Mouse (Mus musculus) heart, embryonic 14.5 days (tissue): Measurements from ENCODE around the gene Mpl. TPM values are rescaled to one million over a fixed set of nuclear protein-coding genes. Genes with fewer than 3 reads are reported as not detected.

Experiments used
- ATAC-seq: fragments of 200-750 bp; cut with Nextera tagmentation; 2 replicates; pipeline ENCODE4 v1.8.0; 2017; ENCODE audit warnings: low read depth, moderate TSS enrichment; ENCODE audit not compliant: insufficient number of reproducible peaks, insufficient read depth, low FRiP score
- H3K27ac ChIP-seq, 2 experiments: fragments of 200-500 bp in 1 of 2; fragments of 300-500 bp in 1 of 2; sonication (generic) in 1 of 2; replicated peaks in 1 of 2; 2 replicates each; pipeline ENCODE4 v1.5.1; 2012 to 2014; ENCODE audit warnings: low read depth in 2 of 2, low read length in 2 of 2, control low read depth in 1 of 2, mild to moderate bottlenecking in 1 of 2, mixed read lengths in 1 of 2; ENCODE audit not compliant: control insufficient read depth in 1 of 2, insufficient read depth in 1 of 2
- H3K27me3 ChIP-seq: fragments of 300-500 bp; sonication (generic); 2 replicates; pipeline ENCODE4 v1.6.1; 2014; ENCODE audit warnings: mild to moderate bottlenecking, low read length, control low read depth; ENCODE audit not compliant: control insufficient read depth, insufficient read depth
- H3K36me3 ChIP-seq: fragments of 300-500 bp; sonication (generic); 2 replicates; pipeline ENCODE4 v1.6.1; 2014; ENCODE audit warnings: mild to moderate bottlenecking, control low read depth, low read length, mixed read lengths; ENCODE audit not compliant: control insufficient read depth, insufficient read depth
- H3K4me1 ChIP-seq, 2 experiments: fragments of 200-500 bp in 1 of 2; fragments of 300-500 bp in 1 of 2; sonication (generic) in 1 of 2; 2 replicates each; pipeline ENCODE4 v1.6.1; 2012 to 2014; ENCODE audit warnings: low read length in 2 of 2, control low read depth in 1 of 2, mixed read lengths in 1 of 2; ENCODE audit not compliant: control insufficient read depth in 2 of 2, insufficient read depth in 2 of 2
- H3K4me2 ChIP-seq: fragments of 300-500 bp; sonication (generic); 2 replicates; pipeline ENCODE4 v1.6.1; 2014; ENCODE audit warnings: mild to moderate bottlenecking, low read length
- H3K4me3 ChIP-seq, 2 experiments: fragments of 200-500 bp in 1 of 2; fragments of 300-500 bp in 1 of 2; sonication (generic) in 1 of 2; 2 replicates each; pipeline ENCODE4 v1.5.1; 2012 to 2014; ENCODE audit warnings: low read length in 2 of 2, mild to moderate bottlenecking in 2 of 2, control low read depth in 1 of 2, low read depth in 1 of 2, moderate library complexity in 1 of 2; ENCODE audit not compliant: control insufficient read depth in 1 of 2, insufficient read depth in 1 of 2
- H3K9ac ChIP-seq: fragments of 300-500 bp; sonication (generic); 2 replicates; pipeline ENCODE4 v1.6.1; 2014; ENCODE audit warnings: mild to moderate bottlenecking, low read length
- H3K9me3 ChIP-seq: fragments of 300-500 bp; sonication (generic); 2 replicates; pipeline ENCODE4 v1.6.1; 2016; ENCODE audit warnings: low read length, control low read depth; ENCODE audit not compliant: control insufficient read depth
- WGBS: fragments of 180-500 bp; shearing (Covaris S2); extraction: QIAGEN DNeasy Blood & Tissue Kit; methylation state at CpG from one replicate; pipeline ENCODE4 v1.1.7; 2014; 5-methylcytosine and 5-hydroxymethylcytosine counted together
- polyA plus RNA-seq: library from polyadenylated mRNA; unstranded; fragments of >200 nt; fragmentation: Nextera tagmentation; extraction: Ambion mirVana; gene quantifications from 2 replicates; pipeline ENCODE4 v1.2.1, GENCODE M21; 2014

Gene Mpl
- polyA plus RNA-seq, 1 experiment from 2014 or later: 1.0 TPM

DNA sequence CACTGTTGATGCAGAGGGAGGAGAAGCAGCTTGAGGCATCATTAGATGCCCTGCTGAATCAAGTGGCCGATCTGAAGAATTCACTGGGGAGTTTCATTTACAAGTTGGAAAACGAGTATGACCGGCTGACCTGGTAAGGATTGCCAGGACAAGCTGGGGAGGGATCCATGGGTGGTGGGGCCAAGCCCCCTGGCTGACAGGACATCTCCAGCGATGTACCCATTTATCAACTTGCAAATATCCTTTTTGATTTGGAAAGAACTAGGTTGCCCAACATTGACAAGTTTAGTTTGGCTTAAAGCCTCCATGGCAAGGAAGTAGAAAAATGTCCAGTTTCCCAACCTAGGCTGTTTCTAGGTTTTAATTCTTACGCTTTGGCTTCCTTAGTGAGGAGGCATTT lies 46.4 kb downstream of the Mpl start:
- Histone ChIP-seq H3K27me3 (no peaks in the 10 kb centered on the region), H3K9ac (no peak overlapping the region), H3K4me1 (peaks cover 2 to 15% of the 10 kb centered on the region in 2 experiments), H3K27ac (no peak overlapping the region), H3K36me3 (peaks cover 48% of the 10 kb centered on the region), H3K4me2 (no peak overlapping the region), H3K9me3 (no peaks in the 10 kb centered on the region), H3K4me3 (no peak overlapping the region)
- ATAC-seq: no peak
- WGBS: 91% methylated on average over 5 of the region's 5 CpGs

DNA sequence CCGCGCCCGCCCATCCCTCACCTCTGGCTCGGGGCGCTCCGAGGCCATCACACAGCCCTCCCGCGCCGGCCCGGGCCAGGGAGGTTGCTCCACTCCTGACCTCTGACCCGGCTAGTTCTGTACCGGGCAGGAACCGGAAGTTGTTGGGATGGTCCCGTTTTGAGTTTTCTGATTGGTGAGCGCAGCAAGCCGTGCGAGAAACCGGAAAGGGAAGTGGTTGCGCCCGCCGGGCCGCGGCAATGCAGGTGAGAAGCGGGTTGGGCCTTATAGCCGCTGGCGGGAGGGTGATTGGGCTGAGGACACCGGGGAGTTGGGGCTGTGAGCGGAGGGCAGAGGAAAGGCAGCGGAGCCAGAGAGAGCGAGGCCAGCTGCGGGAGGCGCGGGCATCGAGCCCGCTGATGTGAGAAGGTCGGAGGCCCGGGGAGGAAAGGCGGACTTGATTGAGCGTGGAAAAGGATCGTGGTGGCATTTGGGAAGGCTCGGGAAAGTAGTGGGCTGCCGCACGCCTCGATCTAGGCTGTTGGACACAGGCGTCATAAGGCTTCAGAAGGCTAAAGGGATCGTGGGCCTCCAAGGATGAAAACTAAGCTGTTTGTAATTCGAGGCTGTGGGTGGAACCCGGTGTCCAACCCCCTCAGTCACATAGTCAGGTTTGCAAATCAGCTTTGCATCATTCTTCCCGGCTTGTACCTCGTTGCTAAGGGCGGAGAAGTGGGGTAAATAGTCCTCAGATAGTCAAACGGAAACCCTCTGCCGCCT lies 48.0 kb downstream of the Mpl start, which contains the start of the genes Szt2 and Med8:
Szt2 (minus strand) TSS at position 132 of the 759 bp plus-strand sequence.
Med8 (plus strand) TSS at position 196 of the 759 bp plus-strand sequence.
- peak within 1 kb of the TSS; percentile 65 to 72 for H3K4me3 ChIP-seq
- H3K4me1 ChIP-seq: peaks cover 2 to 15% of the 10 kb centered on the region in 2 experiments
- H3K4me2 ChIP-seq: peak within 1 kb of the TSS; percentile 89
- H3K36me3 ChIP-seq: peaks cover 42% of the 10 kb centered on the region
- H3K9ac ChIP-seq: peak within 1 kb of the TSS; percentile 87
- H3K27me3 ChIP-seq: no peaks in the 10 kb centered on the region
- under 1% methylated on average over 53 of the region's 53 CpGs for WGBS
- peak; percentile 94 for ATAC-seq
- no peaks in the 10 kb centered on the region for H3K9me3 ChIP-seq
- H3K27ac ChIP-seq: peak within 1 kb of the TSS; percentile 6 to 7; a peak in 2 of 4 replicates

DNA sequence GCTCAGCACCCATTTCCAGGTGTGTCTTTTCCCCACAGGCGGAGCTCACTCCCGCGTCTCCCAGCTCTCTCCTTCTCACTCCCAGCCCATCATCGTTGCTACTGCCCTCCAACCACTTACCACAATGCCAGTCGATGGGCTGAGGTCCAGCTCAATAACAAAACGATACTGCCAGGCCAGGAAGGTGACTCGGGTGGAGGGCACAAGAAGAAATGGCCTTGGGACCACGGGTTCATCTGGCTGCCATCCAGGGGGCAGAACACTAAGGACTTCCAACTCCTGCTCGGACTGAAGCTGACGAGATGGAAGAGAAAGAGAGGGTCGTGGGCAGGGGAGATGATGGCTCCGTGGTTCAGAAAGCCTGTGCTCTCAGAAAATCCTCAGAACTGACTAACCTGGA lies 54.6 kb downstream of the Mpl start:
- ATAC-seq: no peak
- Histone ChIP-seq H3K36me3 (peaks cover 68% of the 10 kb centered on the region), H3K4me2 (no peak overlapping the region), H3K4me1 (peaks cover 0 to 4% of the 10 kb centered on the region in 2 experiments; a peak in 1 of 4 replicates), H3K27ac (no peak overlapping the region), H3K4me3 (no peak overlapping the region), H3K27me3 (no peaks in the 10 kb centered on the region), H3K9me3 (no peaks in the 10 kb centered on the region), H3K9ac (no peak overlapping the region)
- 90% methylated on average over 12 of the region's 12 CpGs for WGBS

DNA sequence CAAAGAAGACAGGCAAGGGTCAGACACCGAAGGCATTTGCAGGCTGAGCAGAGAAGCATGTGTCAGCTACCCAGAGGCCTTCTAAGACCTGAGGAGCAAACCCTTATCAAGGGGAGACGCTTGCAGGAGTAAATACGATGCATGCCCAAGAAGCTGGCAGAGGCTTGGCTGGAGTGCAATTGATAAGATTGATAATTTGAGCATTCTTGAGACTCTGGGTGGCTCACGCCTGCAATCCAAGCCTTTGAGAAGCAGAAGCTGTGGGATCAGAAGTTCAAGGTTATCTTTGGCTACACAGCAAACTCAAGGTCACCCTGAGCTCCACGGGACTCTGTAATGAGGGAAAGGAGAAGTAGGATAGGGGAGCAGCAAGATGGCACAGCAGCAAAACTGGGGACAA lies 55.4 kb downstream of the Mpl start:
- H3K9ac ChIP-seq: no peak overlapping the region
- H3K4me1 ChIP-seq: peaks cover 0 to 4% of the 10 kb centered on the region in 2 experiments; a peak in 1 of 4 replicates
- no peak overlapping the region for H3K4me2 ChIP-seq
- no peaks in the 10 kb centered on the region for H3K27me3 ChIP-seq
- H3K4me3 ChIP-seq: no peak overlapping the region
- no peak for ATAC-seq
- H3K27ac ChIP-seq: no peak overlapping the region
- H3K9me3 ChIP-seq: no peaks in the 10 kb centered on the region
- H3K36me3 ChIP-seq: peaks cover 75% of the 10 kb centered on the region
- 62% methylated on average over 5 of the region's 5 CpGs for WGBS

DNA sequence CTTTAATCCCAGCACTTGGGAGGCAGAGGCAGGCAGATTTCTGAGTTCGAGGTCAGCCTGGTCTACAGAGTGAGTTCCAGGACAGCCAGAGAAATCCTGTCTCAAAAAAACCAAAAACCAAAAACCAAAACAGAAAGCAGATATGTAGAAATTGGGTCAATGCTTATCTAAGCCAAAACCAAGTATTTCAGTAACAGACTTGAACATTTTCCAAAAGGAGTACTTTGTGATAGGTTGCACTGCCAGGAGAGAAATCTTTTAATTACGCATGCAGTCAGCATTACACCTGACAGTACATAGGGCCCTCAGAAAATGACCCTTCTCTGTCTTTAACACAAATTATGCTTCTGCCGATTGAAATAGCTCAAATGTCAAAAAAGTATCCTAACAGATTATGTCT lies 55.9 kb downstream of the Mpl start:
- Histone ChIP-seq H3K27ac (no peak overlapping the region), H3K9ac (no peak overlapping the region), H3K4me2 (no peak overlapping the region), H3K4me3 (no peak overlapping the region), H3K27me3 (no peaks in the 10 kb centered on the region), H3K9me3 (no peaks in the 10 kb centered on the region), H3K4me1 (peaks cover 0 to 4% of the 10 kb centered on the region in 2 experiments; a peak in 1 of 4 replicates), H3K36me3 (peaks cover 80% of the 10 kb centered on the region)
- 95% methylated on average over 3 of the region's 3 CpGs for WGBS
- ATAC-seq: no peak

DNA sequence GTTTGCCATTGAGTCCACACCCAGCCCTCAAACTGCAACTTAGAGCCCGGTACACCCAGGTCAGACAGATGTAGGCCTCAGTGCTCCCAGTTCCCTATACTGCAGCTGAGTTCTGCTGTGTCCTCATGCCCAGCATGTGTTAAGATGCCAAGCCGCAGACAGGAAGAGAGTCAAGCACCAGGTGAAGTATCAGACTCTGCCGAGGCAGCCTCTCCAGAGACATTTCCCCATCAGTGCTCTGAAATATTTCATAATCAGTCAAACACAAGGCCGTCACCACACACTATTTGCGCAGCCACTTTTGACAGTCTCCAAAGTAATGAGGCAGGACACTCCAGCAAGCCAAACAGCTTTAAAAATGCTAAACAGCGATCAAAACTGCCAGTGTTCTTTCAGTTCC lies 58.9 kb downstream of the Mpl start:
- Histone ChIP-seq H3K27me3 (no peaks in the 10 kb centered on the region), H3K36me3 (peaks cover 88% of the 10 kb centered on the region)
- WGBS: 93% methylated on average over 6 of the region's 6 CpGs

DNA sequence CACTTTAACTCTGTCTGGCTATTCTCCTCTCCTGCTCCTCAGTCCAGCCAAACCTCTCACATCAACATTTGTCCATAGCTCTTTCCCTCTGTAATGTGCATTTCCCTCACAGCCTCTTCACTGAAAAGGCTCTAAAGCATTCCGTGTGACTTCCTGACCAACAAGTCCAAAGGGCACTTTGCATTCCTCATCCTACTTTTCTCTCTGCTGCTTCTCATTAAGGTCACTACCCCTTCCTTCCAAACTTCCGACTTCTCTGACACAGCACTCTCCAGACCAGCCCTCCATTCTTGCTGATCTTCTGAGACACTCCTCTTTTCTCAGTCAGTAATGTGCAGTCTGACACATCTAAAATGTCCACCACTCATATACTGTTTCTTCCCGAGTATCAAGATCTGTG lies 60.9 kb downstream of the Mpl start:
- WGBS: 66% methylated on average over 3 of the region's 3 CpGs
- Histone ChIP-seq H3K4me1 (peaks cover 15 to 21% of the 10 kb centered on the region in 2 experiments), H3K27me3 (no peaks in the 10 kb centered on the region), H3K27ac (peak overlapping the region in 1 of 2 experiments; percentile 35; a peak in 1 of 4 replicates), H3K4me3 (no peak overlapping the region), H3K9ac (no peak overlapping the region), H3K9me3 (no peaks in the 10 kb centered on the region), H3K36me3 (peaks cover 88% of the 10 kb centered on the region), H3K4me2 (no peak overlapping the region)
- ATAC-seq: no peak

More for the DNA sequence above, 58.9 kb downstream of the Mpl start:
- Histone ChIP-seq H3K4me1 (peaks cover 15 to 24% of the 10 kb centered on the region in 2 experiments), H3K27ac (no peak overlapping the region), H3K9ac (no peak overlapping the region), H3K4me3 (no peak overlapping the region), H3K9me3 (no peaks in the 10 kb centered on the region), H3K4me2 (no peak overlapping the region)
- ATAC-seq: no peak
